Mouse (Mus musculus): ENCODE measurements at regions not wholly inside any gene's neighbourhood (a gene's known extent, or its start where the extent isn't known, plus 50 kb on each side); places are given as distances from the start of the nearest gene placed in this dataset.

DNA sequence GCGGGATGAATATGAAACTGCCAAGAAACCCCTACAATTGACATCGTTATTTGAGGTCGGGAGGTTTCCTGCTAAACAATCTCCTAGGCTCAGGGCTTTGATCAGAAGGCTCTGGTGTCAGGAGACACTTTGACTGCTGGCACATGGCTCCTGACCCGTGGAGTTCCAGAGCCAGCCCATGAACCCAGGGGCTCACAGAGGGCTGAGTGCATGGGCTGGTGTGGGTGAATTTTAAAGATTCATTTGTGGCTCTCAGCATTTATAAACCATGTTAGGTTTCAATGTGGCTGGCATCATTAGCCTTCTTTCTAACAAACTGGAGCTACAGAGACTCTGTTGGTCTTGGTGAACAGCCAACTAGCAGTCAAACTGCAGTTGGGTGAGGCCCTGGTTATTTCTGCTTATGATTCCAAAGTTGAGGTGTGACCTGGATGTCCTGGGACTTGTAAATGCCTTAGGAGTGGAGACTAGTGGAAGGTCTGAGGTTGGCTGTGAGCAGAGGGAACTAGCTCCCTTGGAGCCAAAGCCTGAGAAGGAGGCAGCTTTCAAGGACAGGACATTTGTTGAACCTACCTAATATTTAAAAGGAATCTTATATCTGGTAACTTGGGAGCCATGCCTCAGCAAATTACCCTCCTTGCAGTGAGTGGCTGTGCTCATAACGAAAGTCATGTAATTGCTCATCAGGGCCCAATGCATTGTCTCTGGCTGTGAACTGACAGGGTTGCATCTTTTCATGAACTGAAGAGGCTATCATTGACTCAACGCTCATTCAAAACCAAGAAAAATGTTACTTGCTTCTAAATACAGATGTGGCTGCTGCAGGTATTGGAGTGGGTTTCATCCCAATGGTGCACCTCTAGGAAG is 108.0 kb upstream of the Mki67 start:
- TF ChIP-seq CTCF (IDR thresholded peaks at IDR 0.05; ENCODE audit: low read depth, low read length) (no peak), POLR2A (IDR thresholded peaks at IDR 0.05; ENCODE audit: extremely low read depth, insufficient read depth, low read length) (no peak)
